Mouse (Mus musculus) c-Kit-positive CD71-negative TER-119-negative erythroid progenitor cells, embryonic 14.5 days (primary cell): ENCODE measurements around the gene Bclaf3.

Experiments used
- DNase-seq: peaks from one replicate; pipeline ENCODE4 v3.0.0-alpha.2; 2013; ENCODE audit warnings: low read depth

Gene Bclaf3

DNA sequence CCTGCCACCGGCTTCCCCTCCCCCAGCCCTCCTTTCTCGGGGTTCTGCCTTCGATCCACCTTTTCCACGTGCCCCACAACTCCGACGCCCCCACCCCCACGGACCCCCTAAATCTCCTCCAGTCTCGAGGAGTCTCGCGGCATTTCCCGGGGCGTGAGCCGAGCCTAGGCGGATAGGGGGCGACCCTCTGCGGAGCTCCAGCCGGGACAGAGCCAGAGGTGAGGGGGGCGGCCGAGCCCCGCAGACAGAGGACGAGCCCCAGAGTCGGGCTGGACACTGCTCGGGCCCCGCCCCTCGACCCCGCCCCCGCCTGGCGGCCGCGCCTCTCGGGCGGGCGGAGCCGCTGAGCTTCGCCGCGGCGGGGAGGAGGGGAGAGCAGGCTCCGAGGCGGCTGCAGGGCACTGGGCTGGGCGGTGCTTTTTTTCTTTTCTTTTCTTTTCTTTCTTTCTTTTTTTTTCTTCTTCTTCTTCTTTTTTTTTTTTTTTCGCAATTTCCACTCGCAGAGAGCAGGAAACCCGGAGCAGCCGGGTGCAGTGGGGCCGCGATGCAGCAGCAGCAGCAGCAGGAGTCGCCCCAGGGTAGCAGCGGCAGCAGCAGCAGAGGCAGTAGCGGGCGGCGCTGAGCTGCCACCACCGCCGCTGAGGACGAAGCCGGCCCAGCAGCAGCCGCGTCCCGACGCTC is 100.6 kb downstream of the Bclaf3 start, which contains the start of gene Sh3kbp1:
Gene Sh3kbp1 (plus strand): TSS at position 366 of the 681 bp plus-strand sequence.
- DNase-seq: no peak

DNA sequence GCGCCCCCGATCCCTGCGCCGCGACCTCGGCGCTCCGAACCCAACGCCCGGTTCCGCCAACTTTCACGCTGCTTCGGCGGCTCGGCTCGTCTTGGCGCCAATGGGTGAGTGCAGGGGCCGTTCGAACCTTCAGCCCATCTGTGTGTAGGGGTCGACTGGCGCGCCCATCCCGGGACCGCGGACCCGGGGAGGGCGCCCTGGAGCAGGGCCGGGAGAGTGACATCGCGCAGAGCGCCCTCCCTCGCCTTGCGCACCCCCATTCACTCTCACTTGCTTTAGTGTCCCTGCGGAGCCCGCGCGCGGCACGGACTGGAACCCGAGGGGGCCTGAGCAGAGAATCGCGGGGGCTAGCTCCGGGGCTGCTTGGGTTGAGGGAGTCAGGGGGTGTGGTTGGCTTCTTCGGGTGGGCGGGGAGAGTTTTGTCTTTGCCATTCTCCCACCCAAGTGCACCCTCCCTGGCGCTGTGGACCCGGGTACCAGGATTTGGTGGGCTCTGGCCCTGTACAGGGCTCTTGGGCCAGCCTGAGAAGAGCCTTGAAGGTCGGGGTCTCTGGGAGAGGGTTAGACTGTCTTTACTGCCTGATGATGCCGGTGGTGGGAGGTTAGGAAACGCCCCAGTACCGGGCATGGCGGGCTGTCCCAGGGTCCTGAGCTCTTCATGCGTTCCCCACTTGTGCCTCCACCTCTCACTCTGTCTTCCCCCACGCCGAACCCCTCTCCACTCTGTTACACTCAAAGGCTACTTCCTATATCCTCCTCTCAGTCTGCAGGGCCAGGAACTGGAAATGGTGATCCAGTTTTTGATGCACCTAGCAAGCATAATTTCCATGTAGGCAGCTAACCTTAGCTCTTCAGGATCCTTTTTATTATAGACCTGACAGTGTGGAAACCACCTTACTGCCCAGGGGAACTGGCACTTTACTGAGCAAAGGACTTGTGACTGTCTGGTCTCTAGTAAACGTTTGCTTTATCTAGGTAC is 101.4 kb downstream of the Bclaf3 start:
- no peak for DNase-seq

DNA sequence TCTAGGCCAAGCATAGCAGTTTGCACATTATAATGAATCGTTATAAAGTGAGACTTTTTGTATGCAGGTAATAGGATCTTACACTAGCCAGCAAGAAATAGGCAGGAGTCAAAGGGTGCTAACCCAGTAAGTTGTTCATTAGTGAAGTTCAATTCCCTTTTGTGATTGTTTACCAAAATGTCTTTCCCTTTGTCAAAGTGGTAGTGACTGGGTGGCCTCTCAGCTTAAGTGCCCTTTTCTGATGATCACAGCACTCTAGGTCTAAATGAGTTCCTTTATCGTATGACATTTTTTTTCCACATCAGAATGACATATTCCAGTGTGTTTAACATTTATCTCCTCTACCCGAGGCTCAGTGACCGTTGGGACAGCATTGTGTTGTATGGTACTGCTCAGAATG is 102.1 kb downstream of the Bclaf3 start:
- no peak for DNase-seq

DNA sequence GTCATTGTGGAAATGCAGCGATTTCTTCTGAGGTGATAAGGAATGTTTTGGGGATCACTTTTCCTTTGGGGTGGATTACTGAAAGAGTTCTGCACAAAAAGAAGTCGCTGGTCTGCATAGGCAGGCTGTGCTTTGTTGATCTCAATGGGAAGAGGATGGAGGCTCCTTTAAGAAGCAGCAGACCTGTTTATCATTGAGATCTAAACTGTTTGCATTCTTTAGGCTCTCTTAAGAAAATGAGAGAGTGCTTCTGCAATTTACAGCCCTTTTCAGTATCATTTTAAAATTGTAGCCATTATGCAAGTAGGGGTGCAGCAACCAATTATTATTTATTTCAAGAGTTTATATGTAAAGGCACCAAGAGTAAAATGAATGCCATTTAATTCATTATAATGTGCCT is 102.7 kb downstream of the Bclaf3 start:
- no peak for DNase-seq

DNA sequence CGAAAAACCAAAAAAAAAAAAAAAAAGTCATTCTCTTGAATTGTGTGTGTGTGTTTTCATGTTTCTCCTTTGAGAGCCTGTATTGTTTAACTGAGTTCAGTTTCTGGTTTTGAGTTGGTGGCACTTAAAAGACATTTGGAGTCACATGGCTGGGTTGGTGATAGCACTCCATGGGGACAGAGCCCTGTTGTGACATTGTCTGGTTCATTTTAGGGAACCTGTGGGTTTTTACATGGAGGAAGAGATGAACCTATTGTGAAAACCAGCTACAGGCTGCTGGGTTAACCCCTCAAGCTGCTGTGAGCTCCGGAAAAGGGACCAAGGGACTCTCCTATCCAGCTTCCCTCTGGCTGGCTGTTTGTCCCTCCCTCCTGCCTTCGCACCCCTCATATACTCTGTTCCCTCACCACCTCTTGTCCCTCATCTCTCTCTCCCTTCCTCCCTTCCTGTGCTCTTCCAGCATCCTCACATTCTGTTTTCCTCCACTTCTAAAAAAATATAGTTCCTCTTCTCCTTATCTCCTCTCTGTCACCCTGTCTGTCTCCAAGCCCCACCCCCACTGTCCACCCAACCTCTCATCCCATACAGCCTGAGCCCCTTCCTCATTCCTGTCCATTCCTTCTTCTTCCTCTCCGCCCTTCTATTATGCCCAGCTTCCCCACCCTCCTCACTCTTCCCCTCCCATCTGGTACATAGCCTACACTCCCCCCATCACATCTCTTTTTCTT is 112.2 kb downstream of the Bclaf3 start:
- DNase-seq: no peak

DNA sequence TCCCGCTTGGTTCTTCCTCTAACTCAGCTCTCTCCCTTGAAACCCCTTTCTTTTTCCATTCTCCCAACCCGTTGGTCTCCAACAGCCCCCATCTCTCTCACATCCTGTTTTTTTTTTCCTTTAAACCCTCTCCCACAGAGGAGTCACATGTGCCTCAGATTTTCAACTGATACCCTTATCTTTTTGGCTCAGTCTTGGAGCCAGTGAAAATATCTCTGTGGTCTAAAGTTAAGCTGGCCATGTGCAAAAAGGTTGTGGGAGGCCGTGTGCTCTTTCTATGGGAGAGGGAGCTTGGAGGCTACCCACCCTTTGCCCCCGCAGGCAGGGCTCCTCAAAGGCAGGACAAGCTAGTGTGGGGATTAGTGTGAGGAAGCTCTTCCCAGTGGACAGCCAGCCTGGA is 113.5 kb downstream of the Bclaf3 start:
- no peak for DNase-seq
